Mouse (Mus musculus) ES-E14 (cell line): ENCODE results near the gene Egfem1.

Experiments
- CHD2 ChIP-seq: IDR thresholded peaks from 2 replicates; pipeline ENCODE4 v1.6.1; 2014; ENCODE audit warnings: mild to moderate bottlenecking, low read depth, low read length, inconsistent platforms
- HCFC1 ChIP-seq: IDR thresholded peaks from 2 replicates; pipeline ENCODE4 v1.6.1; 2012; ENCODE audit warnings: low read length, inconsistent platforms, borderline replicate concordance; ENCODE audit not compliant: insufficient read depth
- MAFK ChIP-seq: IDR thresholded peaks from 2 replicates; pipeline ENCODE4 v1.6.1; 2014; ENCODE audit warnings: mild to moderate bottlenecking, low read depth, low read length, inconsistent platforms; ENCODE audit not compliant: insufficient read depth
- ZC3H11A ChIP-seq: IDR thresholded peaks from 2 replicates; pipeline ENCODE4 v1.6.1; 2012; ENCODE audit warnings: low read depth, mild to moderate bottlenecking, inconsistent platforms, low read length, borderline replicate concordance
- ZNF384 ChIP-seq: IDR thresholded peaks from 2 replicates; pipeline ENCODE4 v1.6.1; 2012; ENCODE audit warnings: low read depth, low read length, inconsistent platforms

- TF ChIP-seq ZNF384 (no peak), MAFK (no peak), HCFC1 (no peak), ZC3H11A (no peak), CHD2 (no peak)
Observed at GRCm38 (mm10) chr3:29608713-29609112, 526.9 kb downstream of the Egfem1 start.
